ENCODE assay signal across 41 mouse cellular contexts in genomic region chr2:130412775-130413174, GRCm38 (mm10). TPM values are rescaled to one million over a fixed set of nuclear protein-coding genes. Genes with fewer than 3 reads are reported as not detected.
"Had no signal": no experiment of that assay in that cellular context is flagged by ENCODE, and none has a peak within 500 bp of the region (broad histone marks: within the 10 kb centered on the region; RNA-seq: fewer than 3 reads in every experiment).

No protein-coding gene starts in this region.

- H3K4me3 ChIP-seq: gastrocnemius, adult 2 months; heart, embryonic 10.5 days; heart, embryonic 12.5 days; hindbrain, embryonic 10.5 days; hindbrain, embryonic 12.5 days; intestine, embryonic 15.5 days; layer of hippocampus, adult 2 months; limb, embryonic 12.5 days; liver, embryonic 12.5 days had no signal

- H3K9ac ChIP-seq: heart, embryonic 12.5 days; hindbrain, embryonic 12.5 days; hindbrain, embryonic 14.5 days; intestine, embryonic 15.5 days; limb, embryonic 12.5 days; liver, embryonic 12.5 days; liver, embryonic 14.5 days had no signal

- H3K27me3 ChIP-seq: heart, embryonic 12.5 days; hindbrain, embryonic 12.5 days; intestine, embryonic 15.5 days; limb, embryonic 12.5 days; liver, embryonic 12.5 days had no signal

- H3K27ac ChIP-seq: gastrocnemius, adult 2 months; heart, embryonic 10.5 days; hindbrain, embryonic 10.5 days; hindbrain, embryonic 12.5 days; hindbrain, embryonic 14.5 days; intestine, embryonic 15.5 days; layer of hippocampus, adult 2 months; limb, embryonic 12.5 days; liver, embryonic 12.5 days; liver, embryonic 14.5 days had no signal

- H3K36me3 ChIP-seq: heart, embryonic 10.5 days; heart, embryonic 12.5 days; hindbrain, embryonic 10.5 days; hindbrain, embryonic 12.5 days; intestine, embryonic 15.5 days; limb, embryonic 12.5 days; liver, embryonic 12.5 days had no signal

- H3K4me2 ChIP-seq: heart, embryonic 12.5 days; hindbrain, embryonic 12.5 days; hindbrain, embryonic 14.5 days; intestine, embryonic 15.5 days; limb, embryonic 12.5 days; liver, embryonic 12.5 days had no signal

- H3K4me1 ChIP-seq: intestine, embryonic 15.5 days; liver, embryonic 12.5 days had no signal

- H3K9me3 ChIP-seq: heart, embryonic 10.5 days; heart, embryonic 12.5 days; hindbrain, embryonic 10.5 days; hindbrain, embryonic 12.5 days; intestine, embryonic 15.5 days; limb, embryonic 12.5 days; liver, embryonic 12.5 days had no signal

- ATAC-seq: hindbrain, embryonic 16.5 days; inflammation-experienced regulatory T-cells, adult 6 months; intestine, embryonic 15.5 days; intestine, postnatal 0 days; liver, embryonic 12.5 days had no signal

- DNase-seq: gastrocnemius, adult 2 months; gastrocnemius, postnatal 10 days; gastrocnemius, postnatal 25 days; heart, adult 18-20 months; heart, postnatal 10 days; heart, postnatal 4 days; kidney, adult 2 months; kidney, postnatal 10 days; kidney, postnatal 25 days; kidney, postnatal 4 days; layer of hippocampus, postnatal 36 days; left cerebral cortex, postnatal 4 days had no signal

RNA-seq across cellular contexts. Expression of gene Tmem239, which starts 6.5 kb away (rescaled TPM):
- total RNA-seq: gastrocnemius, adult 2 months; gastrocnemius, postnatal 10 days; gastrocnemius, postnatal 25 days; gastrocnemius, postnatal 4 days; granulocyte monocyte progenitor cell, adult 5-6 weeks; heart, adult 18-20 months; heart, adult 8-10 months; heart, postnatal 10 days; heart, postnatal 25 days; heart, postnatal 4 days; layer of hippocampus, adult 2 months; layer of hippocampus, postnatal 10 days; layer of hippocampus, postnatal 36 days; left cerebral cortex, adult 18-20 months; left cerebral cortex, adult 8-10 months; left cerebral cortex, postnatal 10 days; left cerebral cortex, postnatal 25 days; left cerebral cortex, postnatal 4 days; liver, adult 2 months had no signal
- polyA plus RNA-seq: heart, embryonic 10.5 days; heart, embryonic 12.5 days; heart, embryonic 14.5 days; heart, embryonic 16.5 days; hindbrain, embryonic 10.5 days; hindbrain, embryonic 12.5 days; hindbrain, embryonic 14.5 days; inflammation-experienced regulatory T-cells, adult 6 months; intestine, embryonic 15.5 days; intestine, postnatal 0 days; kidney, adult 2 months; kidney, embryonic 14.5 days; kidney, embryonic 16.5 days; limb, embryonic 12.5 days; limb, embryonic 14.5 days; liver, adult 2 months; liver, embryonic 12.5 days; liver, embryonic 14.5 days; liver, embryonic 16.5 days had no signal

RNA-seq across cellular contexts. Expression of gene 1700020A23Rik, which starts 7.7 kb away (rescaled TPM):
- total RNA-seq: gastrocnemius, adult 2 months; gastrocnemius, postnatal 10 days; gastrocnemius, postnatal 25 days; gastrocnemius, postnatal 4 days; granulocyte monocyte progenitor cell, adult 5-6 weeks; heart, adult 18-20 months; heart, adult 8-10 months; heart, postnatal 10 days; heart, postnatal 25 days; heart, postnatal 4 days; layer of hippocampus, adult 2 months; layer of hippocampus, postnatal 10 days; layer of hippocampus, postnatal 36 days; left cerebral cortex, adult 18-20 months; left cerebral cortex, adult 8-10 months; left cerebral cortex, postnatal 10 days; left cerebral cortex, postnatal 25 days; left cerebral cortex, postnatal 4 days; liver, adult 2 months had no signal
- polyA plus RNA-seq: heart, embryonic 12.5 days; heart, embryonic 14.5 days; heart, embryonic 16.5 days; hindbrain, embryonic 12.5 days; inflammation-experienced regulatory T-cells, adult 6 months; intestine, embryonic 15.5 days; intestine, postnatal 0 days; kidney, embryonic 14.5 days; kidney, embryonic 16.5 days; limb, embryonic 12.5 days; limb, embryonic 14.5 days; liver, adult 2 months; liver, embryonic 12.5 days; liver, embryonic 14.5 days; liver, embryonic 16.5 days had no signal

RNA-seq across cellular contexts. Expression of gene Gm28372, which starts 7.7 kb away (rescaled TPM):
- total RNA-seq: gastrocnemius, adult 2 months; gastrocnemius, postnatal 10 days; gastrocnemius, postnatal 25 days; gastrocnemius, postnatal 4 days; granulocyte monocyte progenitor cell, adult 5-6 weeks; heart, adult 18-20 months; heart, adult 8-10 months; heart, postnatal 10 days; heart, postnatal 25 days; heart, postnatal 4 days; layer of hippocampus, adult 2 months; layer of hippocampus, postnatal 10 days; layer of hippocampus, postnatal 36 days; left cerebral cortex, adult 18-20 months; left cerebral cortex, adult 8-10 months; left cerebral cortex, postnatal 10 days; left cerebral cortex, postnatal 25 days; left cerebral cortex, postnatal 4 days; liver, adult 2 months had no signal
- polyA plus RNA-seq: heart, embryonic 10.5 days; heart, embryonic 14.5 days; heart, embryonic 16.5 days; hindbrain, embryonic 10.5 days; hindbrain, embryonic 16.5 days; inflammation-experienced regulatory T-cells, adult 6 months; intestine, embryonic 15.5 days; intestine, postnatal 0 days; kidney, adult 2 months; kidney, embryonic 14.5 days; kidney, embryonic 16.5 days; limb, embryonic 14.5 days; liver, adult 2 months; liver, embryonic 12.5 days; liver, embryonic 14.5 days; liver, embryonic 16.5 days had no signal
